Mouse (Mus musculus) forebrain, embryonic 14.5 days (tissue): ENCODE results near the gene Pbld1. TPM values are rescaled to one million over a fixed set of nuclear protein-coding genes. Genes with fewer than 3 reads are reported as not detected.

Source experiments
- polyA plus RNA-seq: library from polyadenylated mRNA; unstranded; fragments of >200 nt; fragmentation: Nextera tagmentation; extraction: Ambion mirVana; gene quantifications from 2 replicates; pipeline ENCODE4 v1.2.1, GENCODE M21; 2014

Pbld1 gene
- polyA plus RNA-seq, 1 experiment from 2014 or later = 0.36 TPM

Other genes starting within 250 kb of the Pbld1 start
- gene Tet1, start 151.2 kb upstream of the Pbld1 start, polyA plus RNA-seq = 25.0 and 38.1 TPM in 2 replicates
- gene Slc25a16, start 139.5 kb upstream of the Pbld1 start, polyA plus RNA-seq = 16.7 and 17.1 TPM in 2 replicates
- gene Dna2, start 113.1 kb upstream of the Pbld1 start, polyA plus RNA-seq = 7.9 and 9.7 TPM in 2 replicates
- gene Rufy2, start 79.9 kb upstream of the Pbld1 start, polyA plus RNA-seq = 38.6 and 47.9 TPM in 2 replicates
- gene Hnrnph3, start 35.9 kb upstream of the Pbld1 start, polyA plus RNA-seq = 81.2 and 90.8 TPM in 2 replicates
- gene Pbld2, start 35.8 kb upstream of the Pbld1 start, polyA plus RNA-seq = 0.85 and 1.1 TPM in 2 replicates
- 0.22 and 0.97 TPM in 2 replicates for gene Atoh7, start 39.5 kb downstream of the Pbld1 start, polyA plus RNA-seq
- gene Mypn, start 143.8 kb downstream of the Pbld1 start, polyA plus RNA-seq = 0.10 and 0.15 TPM in 2 replicates
- gene Herc4, start 183.6 kb downstream of the Pbld1 start, polyA plus RNA-seq = 36.6 and 37.7 TPM in 2 replicates